Mouse (Mus musculus) right cerebral cortex, postnatal 25 days (tissue): ENCODE data around the gene Hspa13.

Source experiments
- DNase-seq: peaks from one replicate; pipeline ENCODE4 v3.0.0; 2022

Hspa13 gene

GRCm38 (mm10) chr16:75766388-75767249 is at the start of gene Hspa13:
TSS of gene Hspa13 (minus strand) at chr16:75767104.
- peak; percentile 98 for DNase-seq

- no peak for DNase-seq
These were observed 12.4 kb upstream of the Hspa13 start for GRCm38 (mm10) chr16:75779271-75779670.

GRCm38 (mm10) chr16:75773222-75773621 is 6.3 kb upstream of the Hspa13 start:
- DNase-seq = peak; percentile 7

GRCm38 (mm10) chr16:75767250-75768002 is 522 bp upstream of the Hspa13 start:
- DNase-seq = no peak

- DNase-seq = no peak
These were observed 14.0 kb downstream of the Hspa13 start for GRCm38 (mm10) chr16:75752876-75753275.

GRCm38 (mm10) chr16:75750103-75750502 is 16.8 kb downstream of the Hspa13 start:
- no peak for DNase-seq

GRCm38 (mm10) chr16:75748926-75749325 is 18.0 kb downstream of the Hspa13 start:
- no peak for DNase-seq

GRCm38 (mm10) chr16:75744014-75744413 is 22.9 kb downstream of the Hspa13 start:
- no peak for DNase-seq

GRCm38 (mm10) chr16:75717405-75718173 is 49.3 kb downstream of the Hspa13 start:
- no peak for DNase-seq

GRCm38 (mm10) chr16:75696176-75696575 is 70.7 kb downstream of the Hspa13 start:
- peak; percentile 6 for DNase-seq
